Mouse (Mus musculus) adrenal gland, postnatal 4 days (tissue): ENCODE data around the gene BC048671. TPM values are rescaled to one million over a fixed set of nuclear protein-coding genes. Genes with fewer than 3 reads are reported as not detected.

ENCODE experiments used
- DNase-seq, 2 experiments: peaks; one replicate each; pipeline ENCODE4 v3.0.0; 2021 to 2022; ENCODE audit warnings: low spot score in 2 of 2, mixed read lengths in 2 of 2
- total RNA-seq, 2 experiments: library from RNA; stranded (reverse); gene quantifications; 2 replicates each; pipeline ENCODE4 v1.2.3; 2021

BC048671 gene
- total RNA-seq, 2 experiments from 2014 or later = not detected

DNA sequence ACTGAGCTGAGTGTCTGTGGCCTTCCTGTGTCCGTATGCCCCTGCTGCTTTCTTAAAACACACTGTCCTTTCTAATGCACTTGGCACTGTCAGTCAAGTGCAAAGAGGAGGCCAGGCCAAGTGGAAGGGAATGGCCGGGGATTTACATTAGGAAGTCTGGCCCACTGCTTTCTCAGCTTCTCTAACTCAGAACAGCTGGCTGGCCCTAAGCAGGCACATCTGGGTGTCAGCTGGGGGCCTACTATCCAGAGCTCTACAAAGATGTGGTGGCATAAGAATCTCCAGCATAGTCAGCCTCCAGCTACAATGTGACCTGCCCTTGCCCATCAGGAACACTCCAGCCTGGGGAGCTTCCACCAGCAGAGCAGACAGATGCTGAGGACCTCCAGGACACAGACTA is 49.0 kb downstream of the BC048671 start:
- DNase-seq = no peak

Other genes with a start within 250 kb of the BC048671 start
- not detected for gene Vmn1r49, start 222.7 kb upstream of the BC048671 start, total RNA-seq
- gene Vmn1r50, start 199.8 kb upstream of the BC048671 start, total RNA-seq = not detected
- not detected for gene Vmn1r51, start 178.6 kb upstream of the BC048671 start, total RNA-seq
- not detected for gene Vmn1r52, start 126.4 kb upstream of the BC048671 start, total RNA-seq
- gene V1ra8, start 98.4 kb upstream of the BC048671 start, total RNA-seq = not detected
- gene Vmn1r53, start 76.8 kb upstream of the BC048671 start, total RNA-seq = not detected
- not detected for gene Vmn1r54, start 54.9 kb upstream of the BC048671 start, total RNA-seq
- gene Chst13, start 24.0 kb downstream of the BC048671 start, total RNA-seq = 1 to 10 TPM in 1 of 2 experiments, under 1 TPM in 1; 0.59 to 1.1 TPM
- 10 to 100 TPM in 1 of 2 experiments, under 1 TPM in 1; 0.70 to 12.4 TPM for gene Uroc1, start 32.1 kb downstream of the BC048671 start, total RNA-seq
- gene Zxdc, start 68.3 kb downstream of the BC048671 start, total RNA-seq = 10 to 100 TPM; 26.6 to 29.4 TPM
- under 1 TPM; 0.14 to 0.76 TPM for gene Cfap100, start 127.6 kb downstream of the BC048671 start, total RNA-seq
- gene Klf15, start 161.4 kb downstream of the BC048671 start, total RNA-seq = 10 to 100 TPM; 14.3 to 15.0 TPM
- 10 to 100 TPM; 70.6 to 81.5 TPM for gene Aldh1l1, start 185.2 kb downstream of the BC048671 start, total RNA-seq